Mouse (Mus musculus): ENCODE data around the gene Fbxw8. TPM values are rescaled to one million over a fixed set of nuclear protein-coding genes. Genes with fewer than 3 reads are reported as not detected.

Gene Fbxw8
- polyA plus RNA-seq, 1 experiment from 2014 or later, result 45.0 TPM

- Histone ChIP-seq H3K9ac (no peak overlapping the region), H3K27ac (peak overlapping the region; percentile 67; the same call in 1 of the 2 replicates)
Measured at GRCm38 (mm10) chr5:118081996-118082395, 73.3 kb downstream of the Fbxw8 start.

GRCm38 (mm10) chr5:118081374-118081949, 73.8 kb downstream of the Fbxw8 start:
- no peak overlapping the region for H3K9ac ChIP-seq
- no peak overlapping the region for H3K4me2 ChIP-seq (replicated peaks)
- H3K4me1 ChIP-seq, result peaks cover 80% of the 10 kb centered on the region
- WGBS, result 62% methylated on average over 9 of the region's 9 CpGs
- H3K36me3 ChIP-seq, result peaks cover 11% of the 10 kb centered on the region
- no peak for ATAC-seq (ENCODE audit: low FRiP score)
- H3K27me3 ChIP-seq, result no peaks in the 10 kb centered on the region
- H3K4me3 ChIP-seq, result no peak overlapping the region
- no peaks in the 10 kb centered on the region for H3K9me3 ChIP-seq (replicated peaks)
- H3K27ac ChIP-seq, result peak overlapping the region; percentile 67

More at GRCm38 (mm10) chr5:118081996-118082395, 73.3 kb downstream of the Fbxw8 start:
- ATAC-seq (ENCODE audit: low FRiP score), result no peak
- no peaks in the 10 kb centered on the region for H3K9me3 ChIP-seq (replicated peaks)
- no peaks in the 10 kb centered on the region for H3K27me3 ChIP-seq
- H3K4me2 ChIP-seq (replicated peaks), result no peak overlapping the region
- H3K36me3 ChIP-seq, result peaks cover 6% of the 10 kb centered on the region
- H3K4me3 ChIP-seq, result no peak overlapping the region
- peaks cover 85% of the 10 kb centered on the region for H3K4me1 ChIP-seq
- 70% methylated on average over 6 of the region's 6 CpGs for WGBS

- Histone ChIP-seq H3K4me3 (no peak overlapping the region), H3K9me3 (replicated peaks) (no peaks in the 10 kb centered on the region), H3K27ac (peak overlapping the region; percentile 67), H3K4me2 (replicated peaks) (no peak overlapping the region), H3K27me3 (no peaks in the 10 kb centered on the region), H3K9ac (no peak overlapping the region), H3K4me1 (peaks cover 67% of the 10 kb centered on the region), H3K36me3 (peaks cover 28% of the 10 kb centered on the region)
- ATAC-seq (ENCODE audit: low FRiP score), result peak; percentile 76
- 47% methylated on average over 11 of the region's 11 CpGs for WGBS
Measured at GRCm38 (mm10) chr5:118079839-118080250, 75.4 kb downstream of the Fbxw8 start.

- Histone ChIP-seq H3K4me3 (no peak overlapping the region), H3K4me2 (replicated peaks) (no peak overlapping the region), H3K36me3 (peaks cover 30% of the 10 kb centered on the region), H3K27ac (peak overlapping the region; percentile 67), H3K9me3 (replicated peaks) (no peaks in the 10 kb centered on the region), H3K27me3 (no peaks in the 10 kb centered on the region), H3K4me1 (peaks cover 62% of the 10 kb centered on the region), H3K9ac (no peak overlapping the region)
- no peak for ATAC-seq (ENCODE audit: low FRiP score)
- 40% methylated on average over 6 of the region's 6 CpGs for WGBS
Measured at GRCm38 (mm10) chr5:118079354-118079753, 75.9 kb downstream of the Fbxw8 start.

- Histone ChIP-seq H3K4me1 (peaks cover 59% of the 10 kb centered on the region), H3K9ac (no peak overlapping the region), H3K27ac (no peak overlapping the region; the same call in 1 of the 2 replicates), H3K4me3 (no peak overlapping the region), H3K9me3 (replicated peaks) (no peaks in the 10 kb centered on the region), H3K36me3 (peaks cover 36% of the 10 kb centered on the region), H3K4me2 (replicated peaks) (no peak overlapping the region), H3K27me3 (no peaks in the 10 kb centered on the region)
- no peak for ATAC-seq (ENCODE audit: low FRiP score)
- 87% methylated on average over 6 of the region's 6 CpGs for WGBS
Measured at GRCm38 (mm10) chr5:118078550-118078949, 76.7 kb downstream of the Fbxw8 start.

GRCm38 (mm10) chr5:118076721-118077592, 78.3 kb downstream of the Fbxw8 start:
- Histone ChIP-seq H3K27me3 (no peaks in the 10 kb centered on the region), H3K4me1 (peaks cover 50% of the 10 kb centered on the region), H3K27ac (no peak overlapping the region), H3K9me3 (replicated peaks) (no peaks in the 10 kb centered on the region), H3K4me2 (replicated peaks) (no peak overlapping the region), H3K9ac (no peak overlapping the region), H3K4me3 (no peak overlapping the region), H3K36me3 (peaks cover 36% of the 10 kb centered on the region)
- ATAC-seq (ENCODE audit: low FRiP score), result no peak
- 87% methylated on average over 15 of the region's 15 CpGs for WGBS

- H3K27ac ChIP-seq, result peak overlapping the region; percentile 49; the same call in 1 of the 2 replicates
- H3K9ac ChIP-seq, result no peak overlapping the region
- no peak overlapping the region for H3K4me2 ChIP-seq (replicated peaks)
- peak; percentile 35; the same call in 1 of the 2 replicates for ATAC-seq (ENCODE audit: low FRiP score)
- 71% methylated on average over 15 of the region's 15 CpGs for WGBS
- H3K27me3 ChIP-seq, result no peaks in the 10 kb centered on the region
- no peak overlapping the region for H3K4me3 ChIP-seq
- H3K9me3 ChIP-seq (replicated peaks), result no peaks in the 10 kb centered on the region
- peaks cover 23% of the 10 kb centered on the region for H3K4me1 ChIP-seq
- peaks cover 44% of the 10 kb centered on the region for H3K36me3 ChIP-seq
Measured at GRCm38 (mm10) chr5:118073213-118073773, 82.0 kb downstream of the Fbxw8 start.

GRCm38 (mm10) chr5:118071766-118072165, 83.5 kb downstream of the Fbxw8 start:
- Histone ChIP-seq H3K4me3 (no peak overlapping the region), H3K27ac (no peak overlapping the region), H3K9me3 (replicated peaks) (no peaks in the 10 kb centered on the region), H3K36me3 (peaks cover 47% of the 10 kb centered on the region), H3K4me2 (replicated peaks) (no peak overlapping the region), H3K9ac (no peak overlapping the region), H3K27me3 (no peaks in the 10 kb centered on the region), H3K4me1 (peaks cover 20% of the 10 kb centered on the region)
- ATAC-seq (ENCODE audit: low FRiP score), result no peak
- 75% methylated on average over 5 of the region's 5 CpGs for WGBS

- Histone ChIP-seq H3K9ac (no peak overlapping the region), H3K27ac (no peak overlapping the region), H3K4me2 (replicated peaks) (no peak overlapping the region), H3K36me3 (peaks cover 47% of the 10 kb centered on the region), H3K9me3 (replicated peaks) (no peaks in the 10 kb centered on the region), H3K4me1 (peaks cover 39% of the 10 kb centered on the region), H3K27me3 (no peaks in the 10 kb centered on the region), H3K4me3 (no peak overlapping the region)
- ATAC-seq (ENCODE audit: low FRiP score), result peak; percentile 17; the same call in 1 of the 2 replicates
- 53% methylated on average over 9 of the region's 9 CpGs for WGBS
Measured at GRCm38 (mm10) chr5:118069315-118069714, 85.9 kb downstream of the Fbxw8 start.

GRCm38 (mm10) chr5:118067984-118068494, 87.2 kb downstream of the Fbxw8 start:
- no peak overlapping the region for H3K9ac ChIP-seq
- no peak overlapping the region for H3K27ac ChIP-seq
- WGBS, result 87% methylated on average over 9 of the region's 9 CpGs
- H3K4me1 ChIP-seq, result peaks cover 41% of the 10 kb centered on the region
- H3K9me3 ChIP-seq (replicated peaks), result no peaks in the 10 kb centered on the region
- no peak overlapping the region for H3K4me2 ChIP-seq (replicated peaks)
- no peaks in the 10 kb centered on the region for H3K27me3 ChIP-seq
- no peak for ATAC-seq (ENCODE audit: low FRiP score)
- peaks cover 42% of the 10 kb centered on the region for H3K36me3 ChIP-seq
- no peak overlapping the region for H3K4me3 ChIP-seq

- Histone ChIP-seq H3K36me3 (peaks cover 42% of the 10 kb centered on the region), H3K9ac (no peak overlapping the region)
Measured at GRCm38 (mm10) chr5:118067572-118067971, 87.7 kb downstream of the Fbxw8 start.

GRCm38 (mm10) chr5:118066828-118067227, 88.4 kb downstream of the Fbxw8 start:
- ATAC-seq (ENCODE audit: low FRiP score), result no peak
- Histone ChIP-seq H3K27me3 (no peaks in the 10 kb centered on the region), H3K27ac (no peak overlapping the region), H3K4me1 (peaks cover 39% of the 10 kb centered on the region), H3K9me3 (replicated peaks) (no peaks in the 10 kb centered on the region), H3K9ac (no peak overlapping the region), H3K4me3 (no peak overlapping the region), H3K4me2 (replicated peaks) (no peak overlapping the region), H3K36me3 (peaks cover 42% of the 10 kb centered on the region)
- 61% methylated on average over 5 of the region's 5 CpGs for WGBS

More at GRCm38 (mm10) chr5:118067572-118067971, 87.7 kb downstream of the Fbxw8 start:
- ATAC-seq (ENCODE audit: low FRiP score), result no peak
- Histone ChIP-seq H3K4me3 (no peak overlapping the region), H3K4me2 (replicated peaks) (no peak overlapping the region), H3K4me1 (peaks cover 39% of the 10 kb centered on the region), H3K27ac (no peak overlapping the region), H3K9me3 (replicated peaks) (no peaks in the 10 kb centered on the region), H3K27me3 (no peaks in the 10 kb centered on the region)
- 83% methylated on average over 4 of the region's 4 CpGs for WGBS
